Mouse (Mus musculus) heart, embryonic 10.5 days (tissue): ENCODE measurements at regions not wholly inside any gene's neighbourhood (a gene's known extent, or its start where the extent isn't known, plus 50 kb on each side); places are given as distances from the start of the nearest gene placed in this dataset.

Experiments
- DNase-seq: peaks from one replicate; pipeline ENCODE4 v3.0.0-alpha.2; 2017; ENCODE audit warnings: low spot score
- H3K27ac ChIP-seq: fragments of 300-500 bp; sonication (generic); 2 replicates; pipeline ENCODE4 v1.5.1; 2016; ENCODE audit warnings: mild to moderate bottlenecking
- H3K27me3 ChIP-seq: fragments of 300-500 bp; sonication (generic); 2 replicates; pipeline ENCODE4 v1.6.1; 2016; ENCODE audit warnings: mild to moderate bottlenecking; ENCODE audit not compliant: poor library complexity, insufficient read depth, severe bottlenecking
- H3K36me3 ChIP-seq: fragments of 300-500 bp; sonication (generic); 2 replicates; pipeline ENCODE4 v1.6.1; 2016; ENCODE audit warnings: mild to moderate bottlenecking, moderate library complexity
- H3K4me1 ChIP-seq: fragments of 300-500 bp; sonication (generic); 2 replicates; pipeline ENCODE4 v1.6.1; 2016; ENCODE audit warnings: mild to moderate bottlenecking
- H3K4me3 ChIP-seq: fragments of 300-500 bp; sonication (generic); 2 replicates; pipeline ENCODE4 v1.5.1; 2016; ENCODE audit warnings: mild to moderate bottlenecking, moderate library complexity
- H3K9me3 ChIP-seq: fragments of 300-500 bp; sonication (generic); 2 replicates; pipeline ENCODE4 v1.6.1; 2016; ENCODE audit warnings: mild to moderate bottlenecking, moderate library complexity
- WGBS: fragments of 180-500 bp; shearing (Covaris S2); methylation state at CpG from one replicate; pipeline ENCODE4 v1.1.7; 2016; 5-methylcytosine and 5-hydroxymethylcytosine counted together

DNA sequence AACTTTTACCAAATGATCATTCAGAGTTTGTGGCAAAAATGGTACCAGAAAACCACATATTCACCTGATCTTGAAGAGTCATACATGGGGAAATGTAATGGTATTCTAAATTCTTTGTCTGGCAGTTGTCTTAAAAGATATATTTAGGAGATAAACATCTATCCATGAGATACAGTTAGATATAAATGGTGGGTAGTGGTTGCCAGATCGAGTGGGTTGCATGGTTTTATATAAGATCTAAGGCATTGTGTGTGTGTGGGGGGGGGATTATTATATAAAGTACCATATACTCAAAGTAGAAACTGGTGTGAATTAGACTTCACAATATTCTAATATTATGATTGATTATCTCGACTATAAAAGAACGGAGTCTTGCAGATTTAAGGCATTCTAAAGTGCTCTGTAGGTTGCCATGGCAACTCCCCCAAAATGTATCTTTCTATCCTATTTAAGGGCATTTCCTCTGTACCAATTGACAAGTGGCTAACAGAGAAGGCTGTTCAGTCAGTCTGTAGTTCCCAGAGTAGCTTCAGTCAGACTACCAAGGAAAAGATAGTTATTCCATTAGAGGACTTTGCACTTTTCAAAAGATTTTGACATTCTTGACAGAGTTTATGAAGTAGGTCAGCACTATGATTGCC is 89.3 kb upstream of the Man2a1 start:
- Histone ChIP-seq H3K4me1 (no peaks in the 10 kb centered on the region), H3K4me3 (no peak overlapping the region), H3K36me3 (no peaks in the 10 kb centered on the region), H3K27me3 (no peaks in the 10 kb centered on the region), H3K9me3 (no peaks in the 10 kb centered on the region), H3K27ac (no peak overlapping the region)
- DNase-seq, result no peak
- 75% methylated on average over 3 of the region's 3 CpGs for WGBS

DNA sequence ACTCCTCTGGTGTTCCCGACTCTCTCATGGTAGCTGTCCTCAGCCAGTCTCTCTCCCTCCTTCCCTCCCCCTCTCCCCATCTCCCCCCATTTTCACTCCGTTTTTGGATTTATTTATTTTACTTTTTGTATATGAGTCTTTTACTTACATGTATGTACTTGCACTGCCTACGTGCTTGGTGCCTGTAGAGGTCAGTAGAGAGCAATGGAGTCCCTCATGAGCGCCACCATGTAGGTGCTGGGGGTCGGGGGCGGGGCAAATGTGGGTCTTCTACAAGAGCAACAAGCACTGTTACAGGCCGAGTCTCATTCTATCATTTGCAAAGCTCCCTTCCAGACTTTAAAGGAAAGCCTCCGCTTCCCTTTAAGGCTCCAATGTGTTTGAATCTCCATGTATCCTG is 78.3 kb upstream of the Man2a1 start:
- no peaks in the 10 kb centered on the region for H3K9me3 ChIP-seq

DNA sequence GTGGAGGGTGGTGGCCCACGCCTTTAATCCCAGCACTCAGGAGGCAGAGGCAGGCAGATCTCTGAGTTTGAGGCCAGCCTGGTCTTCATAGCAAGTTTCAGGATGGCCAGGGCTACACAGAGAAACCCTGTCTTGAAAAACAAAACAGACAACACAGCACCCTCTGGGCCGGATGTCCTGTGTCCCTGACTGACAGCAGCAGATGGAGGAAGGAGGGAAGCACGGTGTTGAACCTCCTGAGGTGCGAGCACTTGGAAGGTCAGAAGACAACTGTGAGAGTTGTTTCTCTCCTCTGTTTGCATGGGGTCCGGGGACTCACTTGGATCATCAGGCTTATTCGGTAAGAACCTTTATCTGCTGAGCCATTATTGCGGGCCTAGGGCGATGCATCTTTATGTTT is 76.6 kb upstream of the Man2a1 start:
- Histone ChIP-seq H3K4me1 (0 out of 2 replicates have a peak, but pooled peaks cover 3% of the 10 kb centered on the region), H3K9me3 (no peaks in the 10 kb centered on the region), H3K36me3 (no peaks in the 10 kb centered on the region), H3K27me3 (no peaks in the 10 kb centered on the region), H3K4me3 (no peak overlapping the region), H3K27ac (no peak overlapping the region)
- 87% methylated on average over 8 of the region's 8 CpGs for WGBS
- DNase-seq, result no peak

More for the DNA sequence above, 78.3 kb upstream of the Man2a1 start:
- Histone ChIP-seq H3K27ac (no peak overlapping the region), H3K4me1 (no peaks in the 10 kb centered on the region), H3K4me3 (no peak overlapping the region), H3K36me3 (no peaks in the 10 kb centered on the region), H3K27me3 (no peaks in the 10 kb centered on the region)
- 63% methylated on average over 8 of the region's 8 CpGs for WGBS
- DNase-seq, result no peak

DNA sequence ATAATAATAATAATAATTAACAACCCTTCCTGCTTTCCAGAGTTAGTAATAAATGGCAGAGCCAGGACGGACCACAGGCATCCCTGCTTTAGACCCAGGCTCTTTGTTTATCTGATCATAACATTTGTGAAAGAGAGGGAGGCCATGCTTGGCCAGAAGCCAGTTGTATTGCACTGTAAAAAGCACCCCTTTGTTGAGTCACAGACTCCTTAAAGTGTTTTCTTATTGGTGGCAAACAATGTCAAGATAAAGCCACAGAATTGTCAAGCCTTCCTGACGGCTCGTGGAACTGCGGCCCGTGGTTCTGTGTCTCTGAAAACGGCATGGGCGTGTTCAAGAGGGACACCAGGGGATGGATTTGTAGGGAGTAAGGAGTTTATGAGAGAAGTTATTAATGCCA is 72.7 kb upstream of the Man2a1 start:
- WGBS, result 70% methylated on average over 7 of the region's 7 CpGs
- H3K27ac ChIP-seq, result no peak overlapping the region
- no peak overlapping the region for H3K4me3 ChIP-seq
- no peaks in the 10 kb centered on the region for H3K36me3 ChIP-seq
- no peaks in the 10 kb centered on the region for H3K9me3 ChIP-seq
- H3K4me1 ChIP-seq, result 0 out of 2 replicates have a peak, but pooled peaks cover 3% of the 10 kb centered on the region
- no peak for DNase-seq
- no peaks in the 10 kb centered on the region for H3K27me3 ChIP-seq

GRCm38 (mm10) chr17:64528476-64528875 is 72.1 kb upstream of the Man2a1 start:
- no peaks in the 10 kb centered on the region for H3K9me3 ChIP-seq
- H3K36me3 ChIP-seq, result no peaks in the 10 kb centered on the region
- 0 out of 2 replicates have a peak, but pooled peaks cover 3% of the 10 kb centered on the region for H3K4me1 ChIP-seq
- WGBS, result 87% methylated on average over 7 of the region's 7 CpGs
- no peaks in the 10 kb centered on the region for H3K27me3 ChIP-seq
- DNase-seq, result no peak
- no peak overlapping the region for H3K27ac ChIP-seq
- H3K4me3 ChIP-seq, result no peak overlapping the region

DNA sequence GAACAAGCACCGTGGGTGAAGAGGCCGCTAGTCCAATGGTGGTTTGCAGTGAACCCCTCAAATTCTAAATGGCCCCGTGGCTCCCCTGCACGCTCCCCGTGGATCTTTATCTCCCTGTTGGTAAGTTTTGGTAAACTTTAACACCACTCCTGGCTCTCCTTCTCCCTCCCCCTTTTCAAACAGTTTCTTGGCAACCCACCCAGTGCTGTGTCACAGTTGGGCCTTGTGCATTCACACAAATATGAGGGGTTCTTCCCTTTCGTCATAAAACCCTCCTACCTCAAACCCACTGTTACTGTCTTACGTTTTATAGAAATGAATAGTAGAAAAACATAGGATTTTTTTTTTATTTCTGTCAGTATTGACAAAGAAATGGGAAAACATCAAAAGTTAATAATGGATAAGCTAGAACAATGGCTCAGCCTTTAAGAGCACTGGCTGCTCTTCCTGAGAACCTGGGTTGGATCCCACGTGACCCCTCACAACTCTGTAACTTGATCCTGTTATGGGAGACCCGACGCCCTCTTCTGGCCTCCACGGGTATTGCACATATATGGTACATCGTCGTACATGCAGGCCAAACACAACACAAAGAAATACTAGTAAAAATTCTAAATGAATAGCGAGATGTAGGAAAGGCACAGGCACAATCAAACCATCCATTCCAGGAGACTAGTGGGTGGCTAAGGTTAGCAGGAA is 71.1 kb upstream of the Man2a1 start:
- Histone ChIP-seq H3K4me3 (no peak overlapping the region), H3K27ac (no peak overlapping the region), H3K36me3 (no peaks in the 10 kb centered on the region), H3K4me1 (0 out of 2 replicates have a peak, but pooled peaks cover 3% of the 10 kb centered on the region), H3K27me3 (no peaks in the 10 kb centered on the region), H3K9me3 (no peaks in the 10 kb centered on the region)
- no peak for DNase-seq
- 80% methylated on average over 14 of the region's 14 CpGs for WGBS

DNA sequence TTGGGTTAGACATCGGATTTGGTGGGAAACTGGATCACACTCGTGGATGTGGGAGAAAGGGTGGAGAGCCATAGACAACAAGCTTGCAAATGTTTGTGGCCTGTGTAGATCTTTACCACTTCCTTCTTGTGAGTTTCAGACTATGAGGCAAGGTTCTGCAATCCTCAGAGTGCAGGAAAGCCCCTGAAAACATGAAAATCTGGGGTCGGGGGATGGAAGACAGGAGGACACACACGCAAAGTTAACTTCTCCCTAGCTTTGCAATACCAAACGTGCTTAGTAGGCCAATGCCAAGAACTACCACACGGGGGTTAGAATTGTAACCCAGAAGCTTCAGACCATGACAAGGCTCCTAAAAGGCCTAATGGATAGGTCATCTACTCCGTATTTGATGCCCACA is 69.4 kb upstream of the Man2a1 start:
- no peak overlapping the region for H3K4me3 ChIP-seq
- DNase-seq, result no peak
- H3K4me1 ChIP-seq, result 0 out of 2 replicates have a peak, but pooled peaks cover 3% of the 10 kb centered on the region
- H3K27me3 ChIP-seq, result no peaks in the 10 kb centered on the region
- H3K27ac ChIP-seq, result no peak overlapping the region
- no peaks in the 10 kb centered on the region for H3K36me3 ChIP-seq
- H3K9me3 ChIP-seq, result no peaks in the 10 kb centered on the region
- 84% methylated on average over 7 of the region's 7 CpGs for WGBS

- no peak overlapping the region for H3K4me3 ChIP-seq
- no peaks in the 10 kb centered on the region for H3K27me3 ChIP-seq
- no peak for DNase-seq
- H3K9me3 ChIP-seq, result no peaks in the 10 kb centered on the region
- H3K4me1 ChIP-seq, result peaks cover 22% of the 10 kb centered on the region
- H3K36me3 ChIP-seq, result no peaks in the 10 kb centered on the region
- WGBS, result 83% methylated on average over 4 of the region's 4 CpGs
- H3K27ac ChIP-seq, result no peak overlapping the region
Observed at GRCm38 (mm10) chr17:64534323-64534722, 66.2 kb upstream of the Man2a1 start.

DNA sequence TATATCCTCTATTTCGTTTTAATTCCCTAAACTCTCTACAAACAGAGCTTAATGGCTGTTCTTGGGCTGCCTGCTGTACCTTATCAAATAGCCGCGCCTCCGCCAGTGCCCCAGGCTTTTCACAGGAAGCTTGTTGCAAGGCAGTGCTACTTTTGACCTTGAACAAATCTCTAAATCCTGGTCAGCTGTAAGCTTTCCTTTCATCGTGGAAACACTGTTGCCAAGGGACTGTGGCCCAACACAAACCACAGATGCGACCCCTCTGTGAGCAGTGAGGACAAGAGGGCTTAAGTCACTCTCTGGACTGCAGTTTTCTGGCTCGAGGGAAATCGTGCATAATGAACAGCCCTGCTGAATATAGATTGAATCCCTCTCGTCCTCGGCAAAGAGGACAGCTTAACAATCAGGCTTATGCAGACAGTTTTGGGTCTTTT is 62.0 kb upstream of the Man2a1 start:
- Histone ChIP-seq H3K27ac (peak overlapping the region; percentile 83), H3K4me3 (0 out of 2 replicates have a peak overlapping the region, but pooled peaks have one; percentile 12), H3K36me3 (no peaks in the 10 kb centered on the region), H3K27me3 (no peaks in the 10 kb centered on the region), H3K4me1 (peaks cover 25% of the 10 kb centered on the region), H3K9me3 (no peaks in the 10 kb centered on the region)
- DNase-seq, result peak; percentile 85
- 10% methylated on average over 10 of the region's 10 CpGs for WGBS

GRCm38 (mm10) chr17:64540411-64540810 is 60.1 kb upstream of the Man2a1 start:
- no peaks in the 10 kb centered on the region for H3K9me3 ChIP-seq
- H3K36me3 ChIP-seq, result no peaks in the 10 kb centered on the region
- DNase-seq, result no peak
- no peak overlapping the region for H3K4me3 ChIP-seq
- no peaks in the 10 kb centered on the region for H3K27me3 ChIP-seq
- peaks cover 25% of the 10 kb centered on the region for H3K4me1 ChIP-seq
- no peak overlapping the region for H3K27ac ChIP-seq
- 94% methylated on average over 8 of the region's 8 CpGs for WGBS

DNA sequence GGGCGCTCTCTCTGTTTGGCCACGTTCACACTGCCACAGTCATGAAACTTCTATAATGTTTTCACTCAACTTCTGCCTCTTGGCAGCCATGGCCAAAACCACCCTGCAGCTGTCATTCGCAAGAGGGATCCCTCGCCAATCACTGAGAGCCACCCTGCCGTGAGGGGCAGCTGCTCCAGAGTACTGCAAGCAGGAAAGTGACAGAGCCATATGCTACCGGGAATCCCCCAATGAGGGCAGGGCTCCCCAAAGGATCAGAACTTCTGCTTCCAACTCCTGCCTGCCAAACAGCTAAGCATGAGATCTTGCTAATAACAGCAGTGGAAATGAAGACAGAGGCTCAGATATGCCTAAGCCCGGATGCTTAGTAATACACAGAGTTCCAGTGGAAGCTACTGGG is 52.0 kb upstream of the Man2a1 start:
- Histone ChIP-seq H3K9me3 (no peaks in the 10 kb centered on the region), H3K36me3 (no peaks in the 10 kb centered on the region), H3K4me3 (no peak overlapping the region), H3K27me3 (no peaks in the 10 kb centered on the region), H3K4me1 (peaks cover 4% of the 10 kb centered on the region; the same call in 1 of the 2 replicates), H3K27ac (no peak overlapping the region)
- peak; percentile 71 for DNase-seq
- 53% methylated on average over 7 of the region's 7 CpGs for WGBS

DNA sequence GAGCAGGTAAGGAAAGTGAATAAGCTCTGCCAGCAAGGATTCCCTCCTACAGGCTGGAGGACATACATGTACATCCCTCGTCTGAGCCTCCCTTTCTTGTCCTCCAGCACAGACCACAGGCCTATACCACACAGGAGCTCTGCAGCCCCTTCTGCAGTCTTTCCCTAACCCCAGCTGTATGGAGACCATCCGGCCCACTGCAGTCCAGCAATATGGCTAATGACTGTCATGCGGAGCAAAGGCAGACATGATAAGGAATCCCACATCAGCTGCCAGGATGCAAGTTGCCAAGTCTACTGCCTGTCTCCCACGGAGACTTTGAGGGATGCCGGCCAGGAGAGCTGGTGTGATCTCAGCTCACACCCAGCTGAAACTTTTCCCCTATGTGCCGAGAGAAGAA is 50.5 kb upstream of the Man2a1 start:
- 53% methylated on average over 6 of the region's 6 CpGs for WGBS
- DNase-seq, result no peak
- no peak overlapping the region for H3K4me3 ChIP-seq
- H3K9me3 ChIP-seq, result no peaks in the 10 kb centered on the region
- H3K27me3 ChIP-seq, result no peaks in the 10 kb centered on the region
- H3K36me3 ChIP-seq, result no peaks in the 10 kb centered on the region
- H3K27ac ChIP-seq, result no peak overlapping the region
- H3K4me1 ChIP-seq, result peaks cover 4% of the 10 kb centered on the region; the same call in 1 of the 2 replicates
